Mouse (Mus musculus): ENCODE results near the gene 6430548M08Rik. TPM values are rescaled to one million over a fixed set of nuclear protein-coding genes. Genes with fewer than 3 reads are reported as not detected.
A peak's percentile ranks its signal among the peaks of the same experiment; 100 is the strongest.

Gene 6430548M08Rik
- total RNA-seq, 2 experiments from 2014 or later = 52.7 to 59.3 TPM

DNA sequence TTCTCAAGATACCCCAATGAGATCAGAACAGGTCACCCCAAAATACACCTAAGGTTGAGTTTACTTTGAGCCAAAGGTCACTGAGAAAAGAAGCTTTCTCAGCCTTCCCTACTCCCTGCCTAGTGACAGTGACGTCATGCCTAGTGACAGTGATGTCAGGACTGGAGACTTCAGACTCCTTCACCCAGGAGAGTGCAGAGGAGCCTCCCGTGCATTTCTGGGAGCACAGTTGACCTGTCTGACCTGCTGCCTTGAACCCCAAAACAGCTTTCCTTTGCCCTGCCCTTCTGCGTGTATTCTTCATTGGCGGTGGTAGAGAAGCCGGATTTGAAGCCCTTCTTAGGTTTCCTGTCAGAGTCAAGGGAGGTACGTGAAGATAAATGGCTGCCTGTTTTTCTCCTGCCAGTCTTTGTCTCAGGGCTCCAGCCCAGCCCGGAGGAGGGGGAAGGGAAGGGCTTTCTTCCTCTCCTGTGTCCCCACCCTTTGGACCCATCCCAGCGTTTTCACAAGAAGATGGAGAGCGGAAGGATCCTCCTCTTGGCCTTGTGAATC lies 9.2 kb upstream of the 6430548M08Rik start:
- peak; percentile 37 to 51 for DNase-seq (ENCODE audit: low spot score in 2 of 2)

GRCm38 (mm10) chr8:120109149-120109548 lies 4.8 kb upstream of the 6430548M08Rik start:
- no peak for DNase-seq (ENCODE audit: low spot score in 2 of 2)

DNA sequence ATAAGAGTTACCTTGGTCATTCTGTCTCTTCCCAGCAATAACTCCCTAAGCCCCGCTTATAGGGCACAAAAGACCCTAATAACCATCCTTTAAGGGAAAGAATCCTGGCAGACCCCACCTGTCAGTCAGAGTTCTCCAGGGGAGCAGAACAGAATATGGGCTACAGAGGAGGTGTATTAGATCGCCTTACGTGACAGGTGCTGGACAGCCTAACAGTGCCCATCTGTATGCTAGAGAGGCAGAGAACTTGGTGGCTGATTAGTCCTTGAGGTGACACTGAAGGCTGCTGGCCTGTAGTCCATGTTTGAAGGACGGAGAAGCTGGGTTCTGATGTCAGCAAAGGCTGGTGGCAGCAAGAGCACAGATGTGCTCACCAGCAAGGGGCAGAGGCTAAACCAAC lies 3.0 kb upstream of the 6430548M08Rik start:
- no peak for DNase-seq (ENCODE audit: low spot score in 2 of 2)

DNA sequence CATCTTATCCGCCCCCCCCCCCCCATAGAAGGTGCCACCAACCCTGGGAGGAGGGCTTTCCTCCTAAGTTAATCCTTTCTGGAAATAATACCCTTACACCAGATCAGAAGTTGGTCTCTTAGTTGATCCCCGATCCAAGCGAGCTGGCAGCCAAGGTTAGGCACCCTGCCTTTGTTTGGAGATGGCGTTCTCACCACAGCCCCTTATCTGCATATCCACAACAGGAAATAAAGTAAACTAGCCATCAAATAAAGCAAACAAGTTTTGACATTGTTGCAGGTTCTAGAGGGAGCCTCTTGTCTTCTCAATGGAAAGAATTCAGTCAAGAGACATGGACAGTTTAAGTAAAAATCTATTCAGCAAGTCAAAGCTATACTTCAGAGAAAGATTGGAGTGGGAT lies 2.6 kb upstream of the 6430548M08Rik start:
- DNase-seq (ENCODE audit: low spot score in 2 of 2) = no peak

- no peak for DNase-seq (ENCODE audit: low spot score in 2 of 2)
These were observed 1.4 kb upstream of the 6430548M08Rik start for GRCm38 (mm10) chr8:120112535-120112934.

DNA sequence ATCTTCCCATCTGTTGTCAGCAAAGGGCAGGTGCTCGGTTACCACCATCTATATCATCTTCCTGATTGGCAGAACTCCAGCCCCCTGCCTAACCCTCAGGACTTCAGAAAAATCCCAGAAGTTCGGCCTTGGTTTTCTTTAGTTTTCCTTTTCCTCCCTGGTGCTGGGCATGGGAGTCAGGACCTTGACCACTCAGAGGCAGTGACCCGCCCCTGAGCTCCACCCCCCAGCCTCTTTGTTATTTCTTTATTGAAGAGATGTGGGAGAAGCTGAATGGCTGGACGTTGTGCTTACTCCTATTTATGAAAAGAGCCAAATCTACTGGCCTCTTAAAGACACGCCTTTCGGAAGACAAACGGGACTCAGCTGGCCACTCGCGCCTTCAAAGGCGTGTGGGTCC lies 646 bp upstream of the 6430548M08Rik start:
- DNase-seq (ENCODE audit: low spot score in 2 of 2) = no peak

DNA sequence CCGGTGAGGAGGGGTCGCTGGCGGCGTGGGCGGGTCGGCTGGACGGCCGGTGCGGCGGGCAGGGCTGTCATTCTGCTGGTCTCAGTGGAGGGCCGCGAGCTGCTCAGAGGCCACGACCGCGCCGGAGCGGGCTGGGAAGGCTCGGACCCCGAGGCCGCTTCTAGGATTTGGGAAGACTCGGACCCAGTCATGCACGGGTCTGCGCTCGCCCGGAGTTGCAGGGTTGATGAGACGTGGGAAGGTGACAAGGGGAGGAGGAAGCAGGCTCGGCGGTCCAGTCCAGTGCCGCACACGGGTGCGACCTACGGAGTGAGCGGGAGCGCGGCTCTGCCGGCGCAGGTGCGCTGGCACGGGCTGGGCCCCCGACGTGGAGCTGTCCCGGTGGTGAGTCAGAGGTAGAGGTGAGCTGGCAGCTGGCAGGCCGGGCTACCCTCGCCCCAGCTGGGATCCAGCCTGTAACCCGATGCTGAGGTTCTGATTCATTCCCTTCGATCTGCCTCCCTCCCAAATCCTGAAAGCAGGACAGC lies 426 bp downstream of the 6430548M08Rik start:
- DNase-seq (ENCODE audit: low spot score in 2 of 2) = no peak

- no peak for DNase-seq (ENCODE audit: low spot score in 2 of 2)
These were observed 2.6 kb downstream of the 6430548M08Rik start for GRCm38 (mm10) chr8:120116600-120116999.

GRCm38 (mm10) chr8:120118162-120118561 lies 4.2 kb downstream of the 6430548M08Rik start:
- no peak for DNase-seq (ENCODE audit: low spot score in 2 of 2)

GRCm38 (mm10) chr8:120118847-120119246 lies 4.9 kb downstream of the 6430548M08Rik start:
- no peak for DNase-seq (ENCODE audit: low spot score in 2 of 2)

DNA sequence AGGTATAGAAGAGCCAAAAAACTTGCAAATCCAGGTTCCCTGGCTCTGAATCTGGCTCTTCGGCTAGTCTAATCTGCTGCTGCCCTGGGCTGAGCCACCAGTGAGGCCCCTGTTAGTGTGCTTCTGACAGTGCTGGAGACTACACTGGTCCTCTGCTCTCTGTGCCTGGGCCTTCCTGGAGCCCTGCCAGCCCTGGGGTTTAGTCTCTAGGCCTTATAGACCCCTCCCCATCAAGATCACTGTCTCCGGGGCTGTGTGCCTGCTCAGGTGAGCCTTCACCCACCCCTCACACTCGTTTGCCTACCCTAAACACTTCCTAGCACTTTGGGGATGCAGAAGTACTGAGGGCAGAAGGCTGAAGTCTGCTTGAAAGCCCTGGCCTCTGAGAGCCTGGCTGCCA lies 5.5 kb downstream of the 6430548M08Rik start:
- DNase-seq (ENCODE audit: low spot score in 2 of 2) = no peak

- DNase-seq (ENCODE audit: low spot score in 2 of 2) = no peak
These were observed 6.0 kb downstream of the 6430548M08Rik start for GRCm38 (mm10) chr8:120119931-120120330.

DNA sequence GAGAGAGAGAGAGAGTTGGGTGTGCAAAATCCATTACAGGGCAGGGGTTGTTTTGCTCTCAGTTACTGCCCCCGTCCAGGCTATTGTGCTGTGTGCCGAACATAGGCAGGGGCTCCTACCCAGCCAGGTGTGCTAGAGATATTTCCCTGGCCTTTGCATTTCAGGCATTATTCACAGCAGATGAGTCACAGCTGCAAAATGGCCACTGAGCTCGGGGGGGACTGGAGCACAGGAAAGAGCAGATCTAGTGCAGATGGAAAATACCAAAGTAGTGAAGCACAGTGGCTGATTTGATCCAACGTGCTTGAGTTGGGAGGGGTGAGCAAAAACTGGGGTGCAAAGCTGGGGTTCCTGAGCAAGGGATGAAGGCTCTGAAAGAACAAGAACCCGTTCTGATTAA lies 7.0 kb downstream of the 6430548M08Rik start:
- no peak for DNase-seq (ENCODE audit: low spot score in 2 of 2)

DNA sequence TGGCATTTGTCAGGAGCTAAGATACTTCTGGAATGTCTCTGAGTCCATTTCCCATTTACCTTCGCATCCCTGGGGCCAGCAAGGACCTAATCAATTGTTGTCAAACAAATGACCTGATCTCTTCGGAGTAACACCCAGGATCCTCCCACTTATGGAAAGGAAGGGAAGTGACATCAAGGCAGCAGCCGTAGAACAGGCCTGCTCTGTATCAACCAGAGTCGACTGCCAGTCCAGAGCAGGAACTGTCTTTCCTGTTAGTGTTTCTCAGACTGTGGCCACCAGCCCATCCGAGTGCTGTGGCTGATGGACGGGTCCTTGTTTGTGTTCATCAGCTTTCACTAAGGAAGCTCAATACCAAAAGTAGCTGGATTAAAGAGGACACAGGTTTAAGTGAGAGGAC lies 10.3 kb downstream of the 6430548M08Rik start:
- DNase-seq (ENCODE audit: low spot score in 2 of 2) = no peak

GRCm38 (mm10) chr8:120124836-120125389 lies 11.0 kb downstream of the 6430548M08Rik start:
- DNase-seq (ENCODE audit: low spot score in 2 of 2) = no peak

DNA sequence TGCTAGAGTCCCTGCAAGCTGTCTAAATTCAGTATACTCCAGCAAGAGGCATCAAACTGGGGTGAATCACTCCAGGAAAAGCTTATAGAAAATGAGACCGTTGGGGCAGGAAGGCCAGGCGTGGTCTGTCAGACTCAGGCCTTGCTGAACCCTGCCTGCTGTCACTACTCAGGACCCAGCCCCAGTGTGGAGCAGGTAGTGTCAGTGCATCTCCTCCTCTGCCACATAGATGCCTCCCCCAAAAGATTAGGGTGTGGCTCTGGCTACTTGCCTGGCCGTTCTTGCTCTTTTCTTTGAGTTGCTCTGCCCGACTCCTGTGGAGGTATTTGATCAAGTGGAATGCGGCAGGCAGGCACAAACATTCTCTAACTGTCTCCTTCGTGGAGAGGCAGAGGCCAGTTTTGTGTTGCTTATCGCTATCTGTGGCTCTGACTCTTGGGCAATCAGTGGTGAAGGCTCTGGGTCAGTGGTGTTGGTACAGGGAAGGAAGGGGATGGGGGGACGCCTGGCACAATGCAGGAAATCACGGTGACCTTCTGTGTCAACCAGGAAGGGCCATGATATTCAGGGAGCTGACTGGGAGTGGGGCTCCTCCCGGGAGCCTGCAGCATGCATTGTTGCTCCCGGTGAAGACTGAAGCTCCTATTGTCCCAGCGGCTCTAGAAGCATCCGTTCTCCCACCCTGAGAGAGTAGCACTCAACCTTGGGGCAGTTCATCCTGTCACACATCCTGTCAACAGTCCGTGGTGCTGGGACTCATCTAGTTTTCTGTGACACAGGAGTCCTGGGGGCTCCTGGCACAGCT lies 12.6 kb downstream of the 6430548M08Rik start:
- DNase-seq (ENCODE audit: low spot score in 2 of 2) = no peak

DNA sequence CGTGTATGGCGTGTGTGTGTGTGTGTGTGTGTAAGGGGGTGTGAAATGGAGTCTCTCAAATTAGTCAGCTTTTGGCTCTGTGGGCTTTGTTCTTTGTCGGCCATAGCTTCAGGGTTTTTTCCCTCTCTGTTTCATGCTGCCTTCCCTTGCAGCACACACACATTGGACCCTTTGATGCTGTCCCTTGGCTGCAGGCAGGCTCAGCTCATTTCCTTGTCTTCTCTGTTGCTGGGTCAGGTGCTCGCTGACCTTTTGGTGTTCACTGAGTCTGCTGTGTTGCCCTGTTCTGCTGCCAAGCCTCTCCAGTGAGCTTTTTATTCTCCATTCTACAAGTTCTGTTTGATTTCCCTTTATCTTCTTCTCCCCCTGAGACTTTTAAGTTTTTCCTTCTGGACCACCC lies 15.6 kb downstream of the 6430548M08Rik start:
- no peak for DNase-seq (ENCODE audit: low spot score in 2 of 2)

GRCm38 (mm10) chr8:120131158-120131557 lies 17.2 kb downstream of the 6430548M08Rik start:
- no peak for DNase-seq (ENCODE audit: low spot score in 2 of 2)

GRCm38 (mm10) chr8:120133169-120133568 lies 19.2 kb downstream of the 6430548M08Rik start:
- DNase-seq (ENCODE audit: low spot score in 2 of 2) = no peak

DNA sequence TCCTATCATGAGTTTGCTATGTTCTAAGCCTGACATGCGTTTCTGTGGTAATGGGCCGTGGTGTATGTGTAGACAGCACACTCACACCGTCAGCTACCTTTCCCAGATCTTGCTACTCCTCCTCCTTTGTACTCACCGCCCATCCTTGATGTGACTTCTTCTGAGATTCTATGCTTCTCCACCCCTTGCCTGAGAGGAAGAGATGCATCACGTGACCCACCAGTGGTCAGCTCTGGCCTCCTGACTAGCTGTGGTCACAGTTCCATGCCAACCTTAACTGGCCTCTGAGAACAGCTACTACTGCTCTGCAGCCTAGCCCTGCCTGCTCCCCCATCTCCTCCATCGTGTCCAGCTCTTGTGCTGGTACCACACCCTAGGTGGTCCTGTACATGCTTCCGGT lies 21.7 kb downstream of the 6430548M08Rik start:
- no peak for DNase-seq (ENCODE audit: low spot score in 2 of 2)

GRCm38 (mm10) chr8:120136618-120137017 lies 22.7 kb downstream of the 6430548M08Rik start:
- DNase-seq (ENCODE audit: low spot score in 2 of 2) = no peak

DNA sequence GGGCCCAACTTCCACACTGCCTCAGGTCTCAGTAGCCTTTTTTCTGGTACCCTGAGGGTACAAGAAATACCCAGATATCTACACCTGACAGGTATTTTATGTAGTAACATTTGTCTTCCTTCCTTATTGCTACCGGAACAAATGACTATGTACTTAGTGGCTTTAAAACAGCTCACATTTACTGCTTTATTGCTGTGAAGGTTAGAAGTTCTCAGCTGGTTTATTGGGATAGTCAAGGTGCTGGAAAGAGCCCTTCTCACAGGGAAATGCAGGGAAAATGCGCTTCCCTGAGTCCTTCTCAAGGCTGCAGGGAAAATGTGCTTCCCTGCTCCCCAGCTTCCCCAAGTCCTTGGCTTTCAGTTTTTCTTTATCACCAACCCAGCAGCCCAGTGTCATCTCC lies 25.0 kb downstream of the 6430548M08Rik start:
- no peak for DNase-seq (ENCODE audit: low spot score in 2 of 2)
